In genomic region chr11:4289280-4289679, GRCm38 (mm10) we compare ENCODE assay signal across 17 mouse cellular contexts. TPM values are rescaled to one million over a fixed set of nuclear protein-coding genes. Genes with fewer than 3 reads are reported as not detected.
DNase-seq lines count a peak whose midpoint lies in the region; ATAC-seq lines count a peak whose summit lies in the region.
"Had no signal": no experiment of that assay in that cellular context is flagged by ENCODE, and none has a peak within 500 bp of the region (broad histone marks: within the 10 kb centered on the region; RNA-seq: fewer than 3 reads in every experiment).

No protein-coding gene starts in this region.

- ATAC-seq in inflammation-experienced regulatory T-cells, adult 6 months, result peak; percentile 97
- ATAC-seq: hindbrain, postnatal 0 days had no signal

- peak; percentile 41 to 51 for DNase-seq in B cell, adult 2 months
- DNase-seq in CD8-positive naive resting alpha-beta T cell, adult 2 months (ENCODE audit: low read depth in 2 of 2, low spot score in 2 of 2), result peak; percentile 28 to 32
- DNase-seq in thymus, postnatal 0 days (ENCODE audit: low spot score), result peak; percentile 58
- no peak for DNase-seq in layer of hippocampus, adult 9-11 months
- no peak for DNase-seq in lung, postnatal 10 days
- no peak for DNase-seq in testis, postnatal 14 days (ENCODE audit: low spot score)
- DNase-seq in kidney, adult 8-10 months, result no peak
- DNase-seq: adrenal gland, adult 8-10 months; heart, postnatal 10 days; lung, embryonic 14.5 days had no signal

RNA-seq across cellular contexts. Expression of gene Lif, which starts 31.9 kb away (rescaled TPM):
- polyA plus RNA-seq in inflammation-experienced regulatory T-cells, adult 6 months (2017; shearing (Covaris generic)), result 1 to 10 TPM; 1.9 to 2.6 (median 2.5) TPM
- polyA plus RNA-seq in thymus, postnatal 0 days (2015; fragmentation: Nextera tagmentation; extraction: Ambion mirVana), result 0.49 and 0.65 TPM in 2 replicates
- polyA plus RNA-seq: forebrain, embryonic 11.5 days; midbrain, postnatal 0 days; neural tube, embryonic 13.5 days had no signal

RNA-seq across cellular contexts. Expression of gene Osm, which starts 53.1 kb away (rescaled TPM):
- 10 to 100 TPM; 11.2 to 23.6 (median 16.6) TPM for polyA plus RNA-seq in inflammation-experienced regulatory T-cells, adult 6 months (2017; shearing (Covaris generic))
- 2.1 and 2.6 TPM in 2 replicates for polyA plus RNA-seq in thymus, postnatal 0 days (2015; fragmentation: Nextera tagmentation; extraction: Ambion mirVana)
- polyA plus RNA-seq: forebrain, embryonic 11.5 days; kidney, embryonic 16.5 days; liver, adult 2 months; lung, embryonic 14.5 days; neural tube, embryonic 13.5 days had no signal

Comparison
In these comparisons a context has a peak if more than half of its experiments do, and no peak if none do; other contexts are left out.
1. DNase-seq: peak in B cell, adult 2 months (2 of 2), CD8-positive naive resting alpha-beta T cell, adult 2 months (2 of 2) and thymus, postnatal 0 days (single experiment); none in layer of hippocampus, adult 9-11 months (single experiment), lung, postnatal 10 days (single experiment), testis, postnatal 14 days (single experiment) and kidney, adult 8-10 months (0 of 2).